Mouse (Mus musculus): ENCODE measurements around the gene Zfp965.
"Not testable (repeated sequence)": the region's sequence is repeated elsewhere in the genome, so short reads cannot be mapped to it uniquely, and the experiment has no call there.

The Zfp965 gene

DNA sequence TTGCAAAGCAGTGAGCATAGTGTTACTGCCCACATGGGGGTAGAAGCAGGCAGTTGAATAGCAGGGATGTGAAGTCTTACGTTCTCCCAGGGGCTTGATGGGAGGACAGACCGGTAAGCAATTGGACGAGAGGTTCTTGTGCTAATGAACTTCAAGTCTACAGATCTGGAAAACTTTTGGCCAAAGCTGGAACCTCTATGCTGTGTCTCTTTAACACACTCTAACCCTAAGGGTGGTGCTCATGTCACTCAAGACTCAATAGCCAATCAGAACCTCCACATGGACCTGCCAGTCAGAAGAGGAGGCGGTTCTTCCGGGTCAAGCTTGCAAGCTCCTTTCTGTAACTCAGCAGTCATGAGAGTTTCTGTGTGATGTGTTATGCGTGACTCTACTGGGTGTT, at the start of gene Zfp965:
Gene Zfp965 (plus strand): TSS at position 301 of the 400 bp plus-strand sequence.
- DNase-seq (ENCODE audit: low spot score), result not testable (repeated sequence)

DNA sequence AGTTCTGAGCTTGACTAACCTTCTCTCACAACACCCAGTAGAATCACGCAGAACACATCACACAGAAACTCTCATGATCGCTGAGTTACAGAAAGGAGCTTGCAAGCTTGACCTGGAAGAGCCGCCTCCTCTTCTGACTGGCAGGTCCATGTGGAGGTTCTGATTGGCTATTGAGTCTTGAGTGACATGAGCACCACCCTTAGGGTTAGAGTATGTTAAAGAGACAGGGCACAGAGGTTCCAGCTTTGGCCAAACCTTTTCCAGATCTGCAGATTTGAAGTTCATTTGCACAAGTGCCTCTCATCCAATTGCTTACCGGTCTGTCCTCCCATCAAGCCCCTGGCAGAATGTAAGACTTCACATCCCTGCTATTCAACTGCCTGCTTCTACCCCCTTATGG, 34.1 kb upstream of the Zfp965 start, which contains the start of gene Gm4724:
Gene Gm4724 (minus strand): TSS at position 101 of the 400 bp plus-strand sequence.
- DNase-seq (ENCODE audit: low spot score), result not testable (repeated sequence)

Measured in lung, postnatal 25 days (tissue).